Mouse (Mus musculus) retina, postnatal 7 days (tissue): ENCODE results near the gene Eng.

ENCODE experiments used
- DNase-seq: peaks from one replicate; pipeline ENCODE4 v3.0.0-alpha.2; 2012; ENCODE audit warnings: low read depth, low spot score

Eng gene

DNA sequence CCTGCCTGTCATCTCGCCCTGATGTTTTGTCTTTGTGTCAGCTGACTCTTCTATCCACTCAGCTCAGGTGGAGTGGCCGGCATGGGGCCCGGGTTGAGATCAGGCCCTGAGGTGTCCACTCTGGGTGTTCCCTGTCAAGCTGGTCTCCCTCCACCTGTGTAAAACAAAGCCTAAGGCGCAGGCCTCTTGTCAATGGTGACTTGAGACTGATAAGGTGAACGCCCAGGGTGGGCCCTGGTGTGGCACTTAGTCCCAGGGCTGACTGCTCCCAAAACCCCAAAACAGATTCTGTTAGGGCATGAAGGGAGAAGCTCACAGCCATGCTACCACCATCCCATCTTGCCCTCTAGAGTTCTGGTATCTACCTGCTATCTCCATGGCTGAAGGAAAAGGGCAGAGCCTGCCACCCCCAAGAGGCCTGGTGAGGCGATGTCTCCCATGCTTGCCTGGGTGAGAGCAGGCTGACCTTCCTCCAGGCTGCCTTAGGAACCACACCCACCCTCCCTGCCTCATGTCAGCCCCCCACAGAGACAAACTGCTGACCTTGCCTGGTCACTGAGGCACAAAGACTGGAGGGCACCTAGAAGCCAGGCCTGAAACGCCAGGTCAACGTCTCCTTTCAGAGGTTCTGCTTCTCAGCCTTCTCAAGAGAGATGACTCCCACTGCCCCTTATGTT is 1.5 kb upstream of the Eng start:
- DNase-seq = no peak

DNA sequence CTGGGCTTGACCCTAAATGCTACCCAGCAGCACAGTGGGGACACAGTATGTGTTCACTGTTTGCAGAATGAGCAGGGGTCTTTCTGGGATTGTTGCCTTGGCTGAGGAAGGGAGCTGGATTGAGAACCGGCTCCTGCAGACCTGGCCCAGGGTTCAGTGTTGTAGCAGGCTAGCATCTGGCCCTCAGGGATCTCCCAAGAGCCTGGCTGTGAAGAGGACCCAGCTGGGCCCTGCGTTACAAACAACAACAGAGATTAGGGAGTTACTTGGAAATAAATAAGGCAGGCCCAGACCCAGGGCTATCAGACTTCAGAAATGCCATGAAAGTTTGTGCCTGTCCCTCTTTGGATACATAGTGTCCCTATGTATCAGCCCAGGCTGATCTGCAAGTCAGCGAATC is 748 bp upstream of the Eng start:
- DNase-seq = no peak

DNA sequence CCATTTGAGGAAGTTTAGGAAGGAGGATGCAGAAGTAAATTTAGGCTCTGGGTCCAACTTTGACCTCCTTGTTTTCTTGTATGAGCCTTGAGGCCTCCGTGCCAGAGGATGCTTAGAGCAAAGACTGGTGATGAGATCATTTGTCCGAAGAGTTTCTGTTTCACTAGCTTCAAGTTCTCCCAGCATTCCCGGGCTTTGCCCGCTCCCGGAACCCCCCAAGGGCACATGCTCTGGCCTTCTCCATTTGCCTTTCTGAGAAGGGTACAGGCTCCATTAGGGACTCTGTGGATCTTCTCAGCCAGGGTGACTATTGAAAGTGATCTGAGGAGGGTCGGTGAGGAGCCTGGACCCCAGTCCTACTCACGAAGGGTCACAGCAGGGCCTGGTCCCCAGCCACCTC is 971 bp downstream of the Eng start:
- DNase-seq = no peak

DNA sequence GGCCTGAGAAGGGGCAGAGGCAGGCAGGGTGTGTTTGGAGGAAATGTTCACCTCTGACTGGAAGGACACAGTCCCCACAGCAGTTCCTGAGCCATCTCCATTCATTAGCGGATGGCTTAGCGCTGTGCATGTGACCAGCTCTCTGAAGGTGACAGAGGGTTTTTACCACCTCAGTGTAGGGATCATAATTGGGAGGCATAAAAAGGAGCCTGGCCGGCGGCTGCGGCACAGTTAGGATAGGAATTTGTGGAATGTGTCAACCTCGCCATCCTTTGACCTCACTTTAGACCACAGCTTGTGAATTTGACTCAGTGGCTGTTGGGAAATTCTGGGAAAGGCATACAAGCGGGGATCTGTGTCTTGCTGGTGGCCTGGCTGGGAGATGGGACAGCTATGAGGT is 7.4 kb downstream of the Eng start:
- no peak for DNase-seq

DNA sequence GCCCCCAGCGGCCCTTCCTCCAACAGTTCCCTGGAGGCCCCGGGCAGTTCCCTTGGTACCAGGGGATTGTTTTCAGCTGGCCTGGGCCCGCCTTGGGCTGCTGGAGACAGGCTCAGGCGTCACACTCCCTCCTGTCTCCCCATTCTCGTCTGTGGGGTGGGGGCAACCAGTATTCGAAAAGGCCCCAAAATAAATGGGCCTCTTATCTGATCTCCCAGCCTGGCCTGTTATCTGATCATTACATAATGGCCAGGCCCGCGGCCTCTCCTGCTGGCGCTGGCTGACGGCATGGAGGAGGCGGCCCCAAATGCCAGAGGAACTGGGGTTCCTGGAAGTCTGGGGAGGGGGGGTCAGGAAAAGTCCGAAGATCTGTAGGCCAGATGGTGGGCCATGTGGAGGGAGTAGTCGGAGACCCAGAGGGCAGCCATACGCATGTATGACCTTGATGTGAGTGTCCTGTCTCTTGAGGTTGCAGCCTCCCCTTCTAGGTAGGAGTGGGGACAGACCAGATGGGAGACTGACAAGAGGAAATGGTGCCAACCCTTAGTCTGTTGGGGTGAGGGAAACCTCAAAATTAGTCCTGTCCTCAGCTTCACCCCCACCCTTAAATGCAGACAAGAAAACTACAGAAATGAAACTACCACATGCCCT is 8.5 kb downstream of the Eng start:
- no peak for DNase-seq

DNA sequence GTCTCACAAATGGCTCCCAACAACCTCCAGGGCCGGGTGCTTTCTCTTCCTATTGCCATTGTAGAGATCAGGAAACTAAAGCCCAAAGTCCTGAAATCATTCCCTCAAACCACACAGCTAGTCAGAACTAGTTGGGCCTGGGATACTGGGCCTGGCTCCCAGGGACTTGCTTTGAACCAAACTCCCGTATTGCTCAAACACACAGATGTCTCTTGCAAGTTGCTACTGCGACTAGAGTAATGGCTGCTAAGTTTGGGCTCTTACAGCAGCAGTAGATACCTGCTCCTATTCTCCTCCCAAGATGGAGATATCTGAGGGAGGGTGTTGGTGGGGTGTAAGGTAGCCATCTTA is 9.0 kb downstream of the Eng start:
- DNase-seq = no peak

DNA sequence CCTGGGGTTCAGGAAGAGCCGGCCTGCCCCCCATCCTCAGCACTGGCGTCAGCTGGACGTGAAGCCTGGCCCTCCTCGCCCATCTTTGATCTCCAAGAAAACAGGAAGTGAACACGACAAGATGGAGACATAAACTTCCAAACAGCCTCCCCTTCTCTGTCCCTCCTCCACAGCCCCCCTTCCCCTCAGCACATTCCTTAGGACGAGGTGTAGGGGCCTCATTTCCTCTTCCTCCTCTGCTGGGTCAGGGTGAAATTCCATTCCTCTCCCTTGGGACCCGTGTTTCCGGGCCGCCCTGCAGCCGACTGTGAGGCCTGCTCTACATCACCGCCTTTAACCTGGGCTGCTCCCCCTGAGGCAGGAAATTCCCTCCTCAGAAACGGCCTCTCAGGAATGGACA is 9.4 kb downstream of the Eng start:
- no peak for DNase-seq

DNA sequence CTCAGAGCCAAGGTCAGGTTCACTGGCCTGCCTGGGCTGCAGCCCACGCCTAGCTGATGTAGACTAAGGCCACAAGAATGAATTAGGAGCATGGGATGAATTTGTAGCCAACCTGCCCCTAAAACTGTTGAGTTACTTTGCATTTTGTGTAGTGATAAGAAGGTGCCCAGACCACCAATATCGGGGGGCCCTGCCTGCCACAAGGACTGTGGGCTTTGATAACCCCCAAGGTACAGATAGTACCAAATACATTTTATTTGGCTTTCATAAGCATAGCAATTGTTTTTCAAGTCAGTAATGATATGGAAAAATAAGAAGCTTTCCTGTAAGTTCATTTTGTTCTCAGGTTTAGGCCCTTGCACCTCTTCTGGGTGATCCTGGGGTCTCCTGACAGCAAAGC is 12.5 kb downstream of the Eng start:
- DNase-seq = no peak

DNA sequence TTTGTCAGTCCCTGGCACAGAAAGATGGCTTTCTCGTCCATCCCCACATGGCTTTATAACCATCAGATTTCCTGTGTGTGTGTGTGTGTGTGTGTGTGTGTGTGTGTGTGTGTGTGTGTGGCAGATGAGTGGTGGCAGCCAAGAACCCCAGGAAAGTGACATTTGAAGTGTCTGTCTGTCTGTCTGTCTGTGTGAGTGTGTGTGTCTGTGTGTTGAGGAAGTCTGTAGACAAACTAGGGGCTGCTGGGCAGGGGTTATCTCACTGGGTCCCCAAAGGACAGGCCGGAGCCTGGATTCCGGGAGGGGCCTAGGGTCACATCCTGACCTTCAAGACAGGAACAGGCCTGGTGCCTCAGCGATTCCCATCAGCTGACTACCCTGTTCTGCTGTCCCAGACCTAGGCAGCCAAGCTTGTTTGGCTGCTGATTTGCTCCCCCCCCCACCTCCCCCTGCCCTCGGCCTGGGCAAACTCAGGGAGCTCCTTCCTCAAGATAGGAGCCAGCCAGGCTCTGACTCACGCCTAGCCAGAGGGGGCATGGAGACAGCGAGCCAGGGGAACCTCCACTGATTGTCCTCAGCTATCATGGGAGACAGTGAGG is 15.2 kb downstream of the Eng start:
- DNase-seq = no peak

DNA sequence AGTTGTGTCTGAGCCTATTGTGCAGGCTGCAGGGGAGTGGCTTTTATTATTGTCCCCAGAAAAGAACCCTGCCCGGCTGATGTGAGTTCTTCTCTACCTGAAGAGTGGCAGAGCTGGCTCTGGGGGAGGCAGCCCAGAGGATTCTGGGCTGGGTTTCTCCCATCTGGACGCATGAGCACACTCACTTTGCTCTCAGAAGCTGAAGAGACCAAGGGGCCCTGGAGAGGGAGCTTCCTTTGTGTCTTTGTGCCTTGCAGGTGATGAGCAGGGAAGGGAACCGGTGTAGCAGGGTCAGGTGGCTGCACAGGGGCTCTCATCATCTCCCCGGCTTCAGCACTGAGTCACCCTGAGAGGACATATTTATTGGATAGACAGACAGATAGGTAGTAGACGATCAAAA is 15.9 kb downstream of the Eng start:
- no peak for DNase-seq

DNA sequence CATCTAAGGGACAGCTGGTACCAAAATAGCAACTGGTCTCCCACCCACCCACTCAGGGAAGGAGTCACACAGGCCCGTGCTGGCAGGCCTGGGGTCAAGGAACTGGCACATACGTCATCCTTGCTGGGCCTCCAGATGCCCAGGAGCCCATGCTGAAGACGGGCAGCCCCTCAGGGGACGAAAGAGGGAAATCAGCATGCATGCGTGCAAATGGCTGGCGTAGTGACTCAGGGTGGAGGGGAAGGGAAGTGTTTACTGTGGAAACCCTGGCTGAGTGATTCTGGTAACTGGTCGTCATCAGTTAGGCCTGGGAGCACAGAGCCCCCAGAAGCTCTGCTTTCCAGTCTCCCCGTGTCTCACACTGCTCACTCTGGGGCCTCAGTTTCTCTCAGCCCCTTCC is 18.9 kb downstream of the Eng start:
- no peak for DNase-seq

DNA sequence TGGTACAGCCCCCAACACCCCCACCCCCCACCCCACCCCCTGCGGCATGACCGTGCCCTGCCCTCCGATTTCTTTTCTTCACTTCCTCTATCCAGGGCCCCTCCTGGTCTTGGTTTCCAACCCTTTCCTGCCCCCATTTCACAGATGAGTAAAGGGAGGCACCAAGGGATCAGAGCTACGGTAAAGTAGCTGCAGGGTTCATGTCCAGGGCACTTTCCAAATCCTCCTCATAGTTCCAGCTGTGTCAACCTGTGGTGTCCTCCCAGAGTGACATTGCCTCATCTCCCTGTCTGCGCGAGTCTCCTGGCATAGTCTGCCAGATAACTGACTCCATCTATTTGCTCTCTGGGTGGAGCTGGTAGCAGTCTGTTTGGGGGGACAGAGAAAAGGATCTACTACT is 19.5 kb downstream of the Eng start:
- no peak for DNase-seq

DNA sequence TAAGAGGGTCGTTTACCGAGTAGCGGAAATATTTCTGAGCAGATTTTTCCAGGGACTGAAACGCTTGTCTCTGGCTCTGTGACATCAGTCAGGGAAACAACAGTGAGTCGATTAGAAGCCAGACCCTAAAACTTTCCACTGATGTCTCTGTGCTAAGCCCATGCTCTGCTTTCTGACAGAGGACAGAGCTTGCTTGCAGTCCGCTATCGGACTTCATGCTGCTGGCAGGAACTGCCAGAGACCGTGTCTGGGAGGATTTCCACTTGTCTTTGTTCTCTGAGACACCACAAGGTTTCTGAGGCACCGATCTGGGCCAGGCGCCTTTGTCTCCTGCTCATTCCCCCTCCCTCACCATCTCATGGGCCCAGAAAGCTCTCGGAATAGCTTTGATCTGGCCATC is 21.4 kb downstream of the Eng start:
- DNase-seq = no peak

DNA sequence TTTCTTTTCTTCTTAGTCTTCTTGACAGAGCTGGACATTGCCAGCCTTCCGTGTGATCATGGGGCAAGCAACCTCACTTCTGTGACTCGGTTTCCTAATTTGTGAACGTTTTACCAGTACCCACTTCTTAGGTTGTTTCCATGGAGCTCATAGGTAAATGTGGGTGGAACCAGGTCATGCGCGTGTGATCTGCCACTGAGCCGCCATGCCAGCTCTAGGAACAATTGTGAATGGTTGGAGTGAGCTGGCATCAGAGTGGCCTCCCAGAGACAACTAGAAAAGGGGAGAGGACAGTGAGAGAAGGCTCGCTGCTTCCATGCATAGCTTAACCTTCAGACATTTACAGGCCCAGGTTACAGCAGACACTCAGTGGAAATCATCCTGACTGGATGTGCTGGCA is 21.8 kb downstream of the Eng start:
- DNase-seq = no peak

DNA sequence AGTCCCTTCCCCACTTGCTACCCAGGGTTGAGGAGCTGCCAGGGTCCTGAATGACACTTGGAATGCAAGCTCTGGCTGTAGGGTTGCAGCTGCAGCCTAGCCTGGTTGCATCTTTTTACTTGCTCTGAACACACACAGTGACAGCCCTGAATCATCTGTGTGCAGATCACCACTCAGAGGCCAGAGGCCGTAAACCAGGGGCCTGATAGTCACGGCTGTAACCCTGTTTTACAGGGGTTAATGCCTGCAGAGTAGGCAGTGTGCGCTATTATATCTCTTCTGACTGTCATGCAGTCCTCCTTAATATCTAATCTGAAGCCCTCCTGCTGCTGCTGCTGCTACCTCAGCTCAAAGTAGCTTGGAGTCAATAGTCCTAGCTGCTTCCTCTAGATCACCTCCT is 23.5 kb downstream of the Eng start:
- no peak for DNase-seq

DNA sequence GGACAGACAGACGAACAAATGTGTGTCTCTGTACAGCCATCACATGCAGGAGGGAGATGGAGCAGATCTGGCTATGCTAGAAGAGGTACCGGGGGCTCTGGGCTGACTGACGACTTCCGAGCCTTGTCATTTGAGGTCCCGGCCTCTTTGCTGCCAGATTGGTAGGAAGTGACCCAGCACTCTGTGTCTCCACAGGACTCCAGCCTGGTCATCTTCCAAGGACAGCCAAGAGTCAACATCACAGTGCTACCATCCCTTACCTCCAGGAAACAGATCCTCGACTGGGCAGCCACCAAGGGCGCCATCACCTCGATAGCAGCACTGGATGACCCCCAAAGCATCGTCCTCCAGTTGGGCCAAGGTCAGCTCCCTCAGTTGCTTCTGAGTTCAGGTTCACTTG is 24.8 kb downstream of the Eng start:
- DNase-seq = no peak

DNA sequence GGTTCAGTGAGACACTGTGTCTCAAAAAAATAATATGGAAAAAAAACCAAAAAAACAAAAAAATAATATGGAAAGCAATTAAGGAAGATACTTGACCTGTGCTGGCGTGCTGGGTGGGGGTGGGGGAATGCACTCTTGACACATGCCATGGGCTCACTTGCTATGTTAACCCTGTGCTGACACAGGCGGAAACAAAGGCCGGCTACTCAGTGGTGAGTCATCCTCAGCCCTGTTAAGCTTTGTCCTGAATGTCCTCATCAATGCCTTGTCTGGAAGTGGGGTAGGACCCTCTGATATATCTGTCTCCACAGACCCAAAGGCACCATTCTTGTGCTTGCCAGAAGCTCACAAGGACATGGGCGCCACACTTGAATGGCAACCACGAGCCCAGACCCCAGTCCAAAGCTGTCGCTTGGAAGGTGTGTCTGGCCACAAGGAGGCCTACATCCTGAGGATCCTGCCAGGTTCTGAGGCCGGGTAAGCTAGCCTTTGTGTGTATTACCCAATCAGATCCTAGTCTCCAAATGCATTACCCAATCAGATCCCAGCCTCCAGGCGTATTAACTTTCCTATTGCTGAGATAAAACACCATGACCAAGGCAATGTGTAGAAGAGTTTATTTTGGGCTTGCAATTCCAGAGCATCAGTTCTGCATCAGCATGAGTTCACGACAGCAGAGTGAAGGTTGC is 25.7 kb downstream of the Eng start:
- DNase-seq = no peak

DNA sequence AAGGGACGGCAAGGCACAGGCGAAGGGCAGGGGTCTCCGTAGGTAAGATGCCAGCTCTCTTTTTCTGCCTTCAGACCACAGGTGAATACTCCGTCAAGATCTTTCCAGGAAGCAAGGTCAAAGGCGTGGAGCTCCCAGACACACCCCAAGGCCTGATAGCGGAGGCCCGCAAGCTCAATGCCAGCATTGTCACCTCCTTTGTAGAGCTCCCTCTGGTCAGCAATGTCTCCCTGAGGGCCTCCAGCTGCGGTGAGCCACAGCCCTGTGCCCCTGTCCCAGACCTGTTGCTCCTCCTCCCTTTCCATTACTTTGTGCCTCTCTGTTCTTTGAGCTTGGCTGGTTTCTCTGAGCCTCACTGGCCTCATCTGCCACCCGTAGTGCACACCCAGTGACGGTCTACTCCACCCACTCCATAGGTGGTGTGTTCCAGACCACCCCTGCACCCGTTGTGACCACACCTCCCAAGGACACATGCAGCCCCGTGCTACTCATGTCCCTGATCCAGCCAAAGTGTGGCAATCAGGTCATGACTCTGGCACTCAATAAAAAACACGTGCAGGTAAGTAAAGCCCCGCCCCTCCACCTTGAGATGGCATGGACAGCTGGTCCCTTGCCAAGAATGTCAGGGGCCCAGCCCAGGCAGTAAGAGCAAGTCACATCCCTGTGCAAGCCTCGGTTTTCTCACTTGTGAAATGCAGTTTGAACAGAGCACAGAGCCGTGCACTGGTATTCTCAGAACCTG is 27.0 kb downstream of the Eng start:
- DNase-seq = no peak

DNA sequence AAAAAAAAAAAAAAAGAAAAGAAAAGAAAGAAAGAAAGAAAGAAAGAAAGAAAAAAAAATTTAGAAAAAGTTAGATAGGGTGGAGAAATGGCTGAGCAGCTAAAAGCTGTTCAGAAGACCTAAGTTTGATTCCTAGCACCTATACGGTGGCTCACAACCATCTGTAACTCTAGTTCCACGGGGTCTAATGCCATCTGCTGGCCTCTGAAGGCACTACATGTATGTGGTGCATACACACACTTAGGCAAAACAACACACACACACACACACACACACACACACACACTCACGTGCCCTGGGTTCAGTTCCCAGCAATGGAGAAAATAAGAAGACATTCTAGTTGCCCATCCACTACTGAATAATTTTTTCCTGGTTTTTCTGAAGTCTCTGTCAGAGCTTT is 30.4 kb downstream of the Eng start:
- no peak for DNase-seq

DNA sequence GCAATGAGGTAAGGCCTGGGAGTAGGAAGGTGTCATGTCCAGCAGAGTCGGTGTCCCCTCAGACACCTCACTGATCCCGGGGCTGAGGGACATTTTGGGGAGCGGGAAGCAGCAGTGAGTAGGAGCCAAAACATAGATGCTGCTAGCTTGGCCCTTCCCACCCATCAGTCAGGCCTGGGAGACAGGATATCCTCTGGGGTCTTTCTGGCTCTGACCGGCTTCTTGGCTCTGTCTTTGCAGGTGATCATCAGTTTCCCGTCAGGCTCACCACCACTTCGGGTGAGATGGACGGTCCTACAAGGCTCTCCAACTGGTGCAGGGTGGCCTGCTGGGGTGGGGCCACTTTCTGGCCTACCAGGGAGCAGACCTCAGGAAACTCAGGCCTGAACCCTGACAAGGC is 31.3 kb downstream of the Eng start:
- no peak for DNase-seq

DNA sequence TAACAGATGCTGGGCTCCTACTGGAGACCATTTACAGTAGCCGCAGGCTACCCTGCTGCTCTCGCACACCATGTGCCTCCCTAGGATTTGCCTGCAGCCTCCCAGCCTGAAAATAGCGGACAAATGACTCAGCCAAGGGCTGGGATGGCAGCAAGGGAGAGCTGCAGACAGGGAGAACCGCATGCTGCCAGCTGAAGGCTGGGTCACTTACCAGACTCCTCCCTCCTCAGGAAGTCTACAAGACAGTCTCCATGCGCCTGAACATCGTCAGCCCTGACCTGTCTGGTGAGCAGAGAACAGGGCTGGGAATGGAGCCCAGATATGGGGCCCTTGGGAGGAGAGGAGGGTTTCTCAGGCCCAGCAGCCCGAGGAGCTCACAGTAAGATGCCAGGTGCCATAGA is 33.7 kb downstream of the Eng start:
- no peak for DNase-seq

DNA sequence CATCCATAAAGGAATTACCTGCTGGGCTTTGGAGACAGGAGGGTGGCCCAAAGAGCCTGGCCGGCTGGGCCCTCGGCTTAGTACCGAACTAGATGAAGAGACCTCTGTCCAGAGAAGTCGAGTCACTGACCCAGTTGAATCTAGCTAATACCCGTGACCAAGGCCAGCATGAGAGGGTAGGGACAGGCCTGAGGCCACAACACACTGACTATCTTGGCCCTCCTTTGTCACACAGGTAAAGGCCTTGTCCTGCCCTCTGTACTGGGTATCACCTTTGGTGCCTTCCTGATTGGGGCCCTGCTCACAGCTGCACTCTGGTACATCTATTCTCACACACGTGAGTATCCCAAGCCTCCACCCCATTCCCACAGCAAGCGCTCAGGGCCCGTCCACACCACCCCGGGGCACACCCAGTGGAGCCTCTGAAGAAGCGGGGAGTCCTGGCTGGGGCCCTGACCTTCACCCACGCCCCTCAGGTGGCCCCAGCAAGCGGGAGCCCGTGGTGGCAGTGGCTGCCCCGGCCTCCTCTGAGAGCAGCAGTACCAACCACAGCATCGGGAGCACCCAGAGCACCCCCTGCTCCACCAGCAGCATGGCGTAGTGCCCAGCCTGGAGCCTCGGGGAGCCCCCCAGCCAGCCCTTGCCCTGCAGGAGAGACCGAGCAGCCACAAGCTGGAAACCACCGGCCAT is 34.7 kb downstream of the Eng start:
- DNase-seq = no peak
